Mouse (Mus musculus) ES-E14 (cell line): Measurements from ENCODE around the gene Atox1. TPM values are rescaled to one million over a fixed set of nuclear protein-coding genes. Genes with fewer than 3 reads are reported as not detected.

Experiments used
- DNase-seq: peaks from one replicate; pipeline ENCODE4 v3.0.0-alpha.2; 2013; ENCODE audit warnings: low read depth, low spot score
- H3K27ac ChIP-seq: 2 replicates; pipeline ENCODE4 v1.5.1; 2012; ENCODE audit warnings: low read depth, mild to moderate bottlenecking, low read length, moderate library complexity, mixed read lengths; ENCODE audit not compliant: poor library complexity, insufficient read depth, severe bottlenecking
- H3K36me3 ChIP-seq: 2 replicates; pipeline ENCODE4 v1.6.1; 2012; ENCODE audit warnings: mild to moderate bottlenecking, low read length, moderate library complexity, mixed read lengths; ENCODE audit not compliant: control insufficient read depth, poor library complexity, insufficient read depth, severe bottlenecking
- H3K4me1 ChIP-seq, 2 experiments: fragments of 150-350 bp in 1 of 2; sonication (generic) in 1 of 2; 2 replicates each; pipeline ENCODE4 v1.6.1; 2012; ENCODE audit warnings: low read length in 2 of 2, mild to moderate bottlenecking in 1 of 2, mixed read lengths in 1 of 2; ENCODE audit not compliant: control insufficient read depth in 2 of 2, insufficient read depth in 2 of 2, poor library complexity in 1 of 2
- H3K4me3 ChIP-seq, 2 experiments: fragments of 150-350 bp in 1 of 2; sonication (generic) in 1 of 2; 2 replicates each; pipeline ENCODE4 v1.5.1; 2012; ENCODE audit warnings: low read length in 2 of 2, low read depth in 1 of 2, mild to moderate bottlenecking in 1 of 2, mixed read lengths in 1 of 2; ENCODE audit not compliant: insufficient read depth in 1 of 2, poor library complexity in 1 of 2, severe bottlenecking in 1 of 2
- H3K9ac ChIP-seq: 2 replicates; pipeline ENCODE4 v1.6.1; 2012; ENCODE audit warnings: low read depth, mild to moderate bottlenecking, low read length, mixed read lengths; ENCODE audit not compliant: poor library complexity, insufficient read depth, severe bottlenecking
- H3K9me3 ChIP-seq: fragments of 150-350 bp; sonication (generic); 2 replicates; pipeline ENCODE4 v1.6.1; 2012; ENCODE audit warnings: low read depth, mild to moderate bottlenecking, low read length; ENCODE audit not compliant: control insufficient read depth, insufficient read depth
- CHD2 ChIP-seq: IDR thresholded peaks from 2 replicates; pipeline ENCODE4 v1.6.1; 2014; ENCODE audit warnings: mild to moderate bottlenecking, low read depth, low read length, inconsistent platforms
- HCFC1 ChIP-seq: IDR thresholded peaks from 2 replicates; pipeline ENCODE4 v1.6.1; 2012; ENCODE audit warnings: low read length, inconsistent platforms, borderline replicate concordance; ENCODE audit not compliant: insufficient read depth
- MAFK ChIP-seq: IDR thresholded peaks from 2 replicates; pipeline ENCODE4 v1.6.1; 2014; ENCODE audit warnings: mild to moderate bottlenecking, low read depth, low read length, inconsistent platforms; ENCODE audit not compliant: insufficient read depth
- ZC3H11A ChIP-seq: IDR thresholded peaks from 2 replicates; pipeline ENCODE4 v1.6.1; 2012; ENCODE audit warnings: low read depth, mild to moderate bottlenecking, inconsistent platforms, low read length, borderline replicate concordance
- ZNF384 ChIP-seq: IDR thresholded peaks from 2 replicates; pipeline ENCODE4 v1.6.1; 2012; ENCODE audit warnings: low read depth, low read length, inconsistent platforms
- in situ Hi-C, 2 experiments: fragments of 600-800 bp; cut with MboI; formaldehyde crosslinking; loops; one replicate each; pipeline ENCODE4 v1.15.1; 2025; ENCODE audit warnings: low sequenced_read_pairs in 2 of 2, inconsistent platforms in 1 of 2; ENCODE audit not compliant: unreplicated experiment in 2 of 2
- total RNA-seq: library from RNA; depleted of rRNA; stranded (reverse); fragments of 300-350 nt; gene quantifications from 2 replicates; pipeline ENCODE4 v1.2.3, GENCODE M21; 2012

The Atox1 gene
- total RNA-seq, 1 experiment = 371 TPM

DNA sequence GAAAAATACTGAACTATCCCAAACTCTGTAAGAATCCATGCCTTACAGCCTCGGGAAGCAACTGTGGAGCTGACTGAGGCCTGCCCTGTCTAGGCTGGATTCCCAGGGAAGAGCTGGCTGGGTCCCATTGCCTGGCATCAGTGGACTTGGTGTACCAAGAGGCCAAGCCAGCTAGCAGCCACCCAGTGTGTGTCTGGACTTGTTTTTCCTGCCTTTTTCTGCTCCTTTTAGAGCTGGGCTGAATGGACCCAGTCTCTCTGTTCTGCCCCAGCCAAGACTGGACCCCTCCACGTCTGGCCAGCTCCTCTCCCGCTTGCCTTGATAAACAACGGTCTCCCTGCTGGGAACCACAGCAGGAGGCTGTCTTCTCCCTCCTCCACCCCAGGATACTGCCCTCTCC, 23.0 kb downstream of the Atox1 start:
- H3K9ac ChIP-seq = no peak overlapping the region
- in situ Hi-C loops = no loop called here
- no peak overlapping the region for H3K27ac ChIP-seq
- H3K9me3 ChIP-seq = no peaks in the 10 kb centered on the region
- H3K4me3 ChIP-seq = no peak overlapping the region
- no peaks in the 10 kb centered on the region for H3K36me3 ChIP-seq
- TF ChIP-seq HCFC1 (no peak), ZNF384 (no peak), MAFK (no peak), ZC3H11A (no peak), CHD2 (no peak)
- DNase-seq = no peak
- peaks cover 10 to 25% of the 10 kb centered on the region in 2 experiments; a peak in 3 of 4 replicates for H3K4me1 ChIP-seq

DNA sequence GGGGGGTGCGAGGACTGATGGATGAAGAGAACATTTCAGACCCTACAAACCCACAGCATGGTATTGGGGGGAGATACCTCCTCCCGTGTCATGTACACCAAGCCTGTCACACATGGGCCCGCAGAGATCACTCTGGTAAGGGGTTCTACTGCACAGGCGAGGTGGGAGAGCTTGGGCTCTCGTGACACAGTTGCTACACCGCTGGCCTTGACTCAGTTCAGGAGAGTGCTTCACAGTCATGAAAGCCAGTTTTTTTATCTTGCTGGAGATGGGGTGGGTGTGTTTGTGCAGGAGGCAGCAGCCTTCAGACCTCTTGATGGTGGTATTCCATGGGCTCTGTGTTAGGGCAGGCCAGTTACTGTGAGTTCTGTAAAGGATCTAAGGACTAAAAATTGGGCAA, 24.9 kb downstream of the Atox1 start:
- no peaks in the 10 kb centered on the region for H3K9me3 ChIP-seq
- in situ Hi-C loops = no loop called here
- no peak for DNase-seq
- H3K27ac ChIP-seq = no peak overlapping the region
- H3K4me3 ChIP-seq = no peak overlapping the region
- no peak overlapping the region for H3K9ac ChIP-seq
- peaks cover 5 to 14% of the 10 kb centered on the region in 2 experiments; a peak in 3 of 4 replicates for H3K4me1 ChIP-seq
- H3K36me3 ChIP-seq = no peaks in the 10 kb centered on the region
- no peak for TF ChIP-seq HCFC1
- no peak for TF ChIP-seq MAFK
- TF ChIP-seq ZNF384 = no peak
- no peak for TF ChIP-seq CHD2
- no peak for TF ChIP-seq ZC3H11A

DNA sequence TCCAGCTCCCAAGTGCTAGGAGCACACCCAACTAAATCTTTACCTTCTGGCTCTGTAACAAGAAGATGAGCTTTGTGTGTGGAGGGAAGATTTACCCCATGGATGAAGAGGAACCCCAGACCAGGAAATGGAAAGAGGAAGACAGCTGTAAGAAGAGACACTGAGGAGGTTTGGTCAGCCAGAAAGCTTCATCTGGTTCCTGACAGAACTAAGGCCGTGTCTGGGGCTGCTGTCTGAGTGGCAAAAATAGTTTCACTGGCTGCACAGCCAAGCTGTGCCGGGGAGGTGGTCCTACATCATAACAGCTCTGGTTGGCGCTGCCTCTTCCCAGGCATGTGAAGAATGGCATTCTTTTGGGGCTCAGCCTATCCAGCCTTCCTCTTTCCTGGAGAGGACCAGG, 28.1 kb downstream of the Atox1 start:
- H3K36me3 ChIP-seq = no peaks in the 10 kb centered on the region
- H3K4me3 ChIP-seq = no peak overlapping the region
- DNase-seq = no peak
- peaks cover under 1 to 7% of the 10 kb centered on the region in 2 experiments; a peak in 2 of 4 replicates for H3K4me1 ChIP-seq
- H3K9ac ChIP-seq = no peak overlapping the region
- in situ Hi-C loops = no loop called here
- no peak for TF ChIP-seq HCFC1
- TF ChIP-seq ZC3H11A = no peak
- no peak for TF ChIP-seq MAFK
- TF ChIP-seq ZNF384 = no peak
- TF ChIP-seq CHD2 = no peak
- H3K9me3 ChIP-seq = no peaks in the 10 kb centered on the region
- H3K27ac ChIP-seq = no peak overlapping the region

DNA sequence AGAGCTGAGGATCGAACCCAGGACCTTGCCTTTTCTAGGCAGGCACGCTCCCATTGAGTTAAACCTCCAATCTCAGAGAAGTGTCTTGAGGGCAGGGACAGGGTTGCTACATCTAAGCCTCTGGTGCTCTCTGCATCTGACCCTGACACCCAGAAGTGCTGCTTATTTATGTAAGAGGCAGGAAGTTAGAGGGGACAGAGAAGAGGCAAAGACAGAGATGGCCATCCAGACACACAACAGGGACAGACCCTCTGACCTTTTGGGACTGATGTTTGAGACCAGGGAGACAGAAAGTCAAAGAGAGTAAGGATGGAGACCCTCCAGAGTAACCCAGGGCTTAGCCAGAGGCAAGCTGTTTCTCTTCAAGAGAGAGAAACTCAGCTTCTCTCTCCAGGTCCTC, 31.1 kb downstream of the Atox1 start:
- H3K27ac ChIP-seq = no peak overlapping the region
- in situ Hi-C loops = no loop called here
- DNase-seq = no peak
- peaks cover 5 to 6% of the 10 kb centered on the region in 2 experiments; a peak in 2 of 4 replicates for H3K4me1 ChIP-seq
- H3K9me3 ChIP-seq = no peaks in the 10 kb centered on the region
- no peaks in the 10 kb centered on the region for H3K36me3 ChIP-seq
- no peak for TF ChIP-seq ZNF384
- TF ChIP-seq MAFK = no peak
- TF ChIP-seq CHD2 = no peak
- no peak for TF ChIP-seq ZC3H11A
- TF ChIP-seq HCFC1 = no peak
- H3K9ac ChIP-seq = no peak overlapping the region
- H3K4me3 ChIP-seq = no peak overlapping the region

DNA sequence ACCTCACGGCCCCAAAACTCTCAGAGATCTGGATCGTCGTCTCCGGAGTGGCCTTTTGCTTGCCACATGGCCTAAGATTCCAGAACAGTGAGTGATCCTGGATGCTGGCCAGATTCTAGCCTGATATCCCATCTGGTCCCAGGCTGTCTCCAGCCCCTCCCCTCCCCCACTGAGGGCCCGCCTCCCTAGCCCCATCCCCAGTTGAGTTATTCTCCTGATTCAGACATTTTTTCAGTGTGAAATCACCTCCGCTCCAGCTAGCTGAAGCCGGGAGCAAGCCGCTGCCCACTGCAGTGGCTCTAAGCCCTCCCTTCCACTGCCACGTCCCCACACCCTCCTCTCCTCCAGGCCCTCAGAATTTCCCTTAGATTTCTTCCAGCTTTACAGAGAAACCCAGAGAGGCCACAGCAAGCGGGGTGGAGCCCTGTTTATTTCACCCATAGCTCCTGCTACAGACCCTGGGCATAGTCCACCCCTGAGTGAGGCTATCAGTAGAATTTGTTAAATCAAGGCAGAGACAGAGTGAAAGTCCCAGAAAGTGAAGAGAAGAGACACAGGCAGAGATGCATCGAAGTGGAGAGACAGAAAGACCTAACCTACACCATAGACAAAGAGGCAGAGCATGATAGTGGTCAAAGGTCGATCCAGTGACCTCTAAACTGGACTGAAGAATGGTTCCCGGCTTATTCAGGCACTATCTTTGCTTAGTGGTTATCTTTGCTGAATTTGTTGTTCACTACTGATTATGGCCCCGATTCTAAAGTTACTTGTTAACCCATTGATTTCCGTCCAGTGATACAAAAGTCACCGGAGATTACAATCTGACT, 32.6 kb downstream of the Atox1 start:
- Histone ChIP-seq H3K9me3 (no peaks in the 10 kb centered on the region), H3K27ac (no peak overlapping the region), H3K4me3 (no peak overlapping the region), H3K4me1 (peaks cover 10 to 11% of the 10 kb centered on the region in 2 experiments; a peak in 2 of 4 replicates), H3K36me3 (no peaks in the 10 kb centered on the region), H3K9ac (no peak overlapping the region)
- peak; percentile 50 for DNase-seq
- in situ Hi-C loops = no loop called here
- TF ChIP-seq ZNF384 (no peak), MAFK (no peak), CHD2 (no peak), HCFC1 (no peak), ZC3H11A (no peak)
